Mouse (Mus musculus) kidney, adult 9 months (tissue): ENCODE data around the gene Tes.
A peak's percentile ranks its signal among the peaks of the same experiment; 100 is the strongest.

Experiments used
- DNase-seq: peaks from one replicate; pipeline ENCODE4 v3.0.0; 2022

Tes gene

GRCm38 (mm10) chr6:17079826-17080225 lies 14.9 kb downstream of the Tes start:
- no peak for DNase-seq

- no peak for DNase-seq
Observed at GRCm38 (mm10) chr6:17082238-17082637, 17.3 kb downstream of the Tes start.

DNA sequence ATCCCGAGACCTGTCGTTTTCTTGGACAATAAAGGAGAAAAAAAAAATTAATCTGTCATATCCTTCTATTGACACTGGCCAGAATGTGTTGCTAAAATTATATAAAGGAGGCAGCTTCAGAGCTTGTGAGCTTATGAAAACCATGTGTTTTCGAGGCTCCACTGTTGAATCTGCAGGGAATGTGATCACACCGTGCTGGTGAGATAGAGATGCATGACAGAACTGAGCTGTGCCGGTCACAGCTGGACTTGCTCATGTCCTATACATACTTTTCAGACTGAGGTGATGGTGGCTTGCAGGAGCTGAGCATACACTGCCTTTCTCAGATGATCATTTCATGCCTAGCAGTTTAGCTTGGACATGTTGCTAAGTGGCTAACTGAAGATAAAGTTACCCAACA lies 17.9 kb downstream of the Tes start:
- no peak for DNase-seq

GRCm38 (mm10) chr6:17087485-17087884 lies 22.5 kb downstream of the Tes start:
- peak; percentile 78 for DNase-seq

- DNase-seq: no peak
Observed at GRCm38 (mm10) chr6:17097301-17097700, 32.4 kb downstream of the Tes start.

DNA sequence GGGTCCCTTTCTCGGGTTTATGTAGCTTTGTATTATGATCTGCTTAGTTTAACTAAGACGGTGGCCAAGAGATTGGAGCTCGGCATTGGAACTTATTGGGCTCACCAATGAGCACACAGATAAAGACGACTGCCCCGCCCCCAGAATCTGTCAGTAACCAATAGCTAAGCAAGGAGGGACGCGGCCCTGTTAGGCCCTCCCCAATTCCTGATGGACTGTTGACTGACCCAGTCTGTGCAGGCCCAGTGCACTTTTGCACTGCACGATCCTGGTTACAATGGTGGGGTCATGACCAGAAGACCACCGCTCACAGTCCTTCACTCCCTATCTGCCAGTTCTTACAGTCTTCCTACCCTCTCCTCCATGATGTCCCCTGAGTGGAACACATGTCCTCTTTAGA lies 33.6 kb downstream of the Tes start:
- DNase-seq: no peak

GRCm38 (mm10) chr6:17099477-17100130 lies 34.7 kb downstream of the Tes start:
- DNase-seq: no peak

GRCm38 (mm10) chr6:17105714-17106113 lies 40.8 kb downstream of the Tes start:
- peak; percentile 63 for DNase-seq

DNA sequence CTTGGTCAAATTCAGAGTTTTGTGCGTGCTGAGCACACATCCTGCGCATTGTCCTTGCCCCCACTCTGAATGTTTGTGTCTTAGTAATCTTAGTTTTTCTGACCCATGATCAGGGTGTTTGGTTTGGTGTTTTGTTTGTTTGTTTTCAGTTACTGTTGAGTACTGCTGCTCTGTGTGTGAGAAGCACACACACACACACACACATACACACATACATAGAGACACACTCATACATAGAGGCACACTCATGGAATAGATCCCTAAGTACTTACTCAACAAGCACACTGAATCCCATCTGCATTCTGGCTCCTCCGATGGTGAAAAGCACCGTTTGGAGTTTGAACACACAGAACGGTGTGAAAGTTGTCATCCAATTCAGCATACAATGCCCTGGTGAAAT lies 41.5 kb downstream of the Tes start:
- DNase-seq: no peak

DNA sequence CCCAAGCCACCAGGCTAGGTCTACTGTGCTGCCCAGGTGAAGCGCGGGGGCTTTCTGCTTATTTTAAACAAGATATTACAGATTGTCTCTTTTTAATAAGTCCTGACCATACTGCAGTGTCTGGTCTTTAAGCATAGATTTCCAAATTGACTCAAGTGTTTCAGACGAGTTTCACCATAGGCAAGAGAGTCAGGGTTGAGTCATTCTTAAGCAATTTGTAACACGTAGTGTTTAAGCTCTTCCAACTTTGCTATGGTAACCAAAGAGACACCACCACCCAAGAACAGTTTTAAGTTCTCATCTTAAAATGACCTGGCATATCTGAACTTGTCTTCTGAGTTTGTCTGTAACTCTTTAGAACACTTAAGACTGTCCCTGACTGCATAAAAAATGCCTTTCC lies 44.3 kb downstream of the Tes start:
- no peak for DNase-seq

- DNase-seq: peak; percentile 60
Observed at GRCm38 (mm10) chr6:17110564-17111100, 45.7 kb downstream of the Tes start.

- DNase-seq: no peak
Observed at GRCm38 (mm10) chr6:17112081-17112480, 47.1 kb downstream of the Tes start.

DNA sequence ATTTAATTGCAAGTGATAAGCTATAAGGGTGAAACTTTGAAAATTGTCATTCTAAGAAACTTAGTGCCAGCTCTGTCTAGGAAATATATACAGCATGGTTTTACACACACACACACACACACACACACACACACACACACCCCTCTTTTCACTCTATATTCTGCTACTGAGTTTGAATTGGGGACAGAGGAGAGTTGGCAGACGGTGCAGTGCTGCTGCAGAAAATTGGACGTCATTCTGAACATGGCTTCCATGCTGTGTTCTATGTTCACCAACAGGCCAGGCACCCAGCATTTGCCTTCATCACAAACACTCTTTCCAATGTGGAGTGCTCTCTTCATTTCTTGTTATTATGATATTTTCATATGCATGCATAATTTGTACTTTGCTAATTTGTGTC lies 48.0 kb downstream of the Tes start:
- DNase-seq: no peak

DNA sequence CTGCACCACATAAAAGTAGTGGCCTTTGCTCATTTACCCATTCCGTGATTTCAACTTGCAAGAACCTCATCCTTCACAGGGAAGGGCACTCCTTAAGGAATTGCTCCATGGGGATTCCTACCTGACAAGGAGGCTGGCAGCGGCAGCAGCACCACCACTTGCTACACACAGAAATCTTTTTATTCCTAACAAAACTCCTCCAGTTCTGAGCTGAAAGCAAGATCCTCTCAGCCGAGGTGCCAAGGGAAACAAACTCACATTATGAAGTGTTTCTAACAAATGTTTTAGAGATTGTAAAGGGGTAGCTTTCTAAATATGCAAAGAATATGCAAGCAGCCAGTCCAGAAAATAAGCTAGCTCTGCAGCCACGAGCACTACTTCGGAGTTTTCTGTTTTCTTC lies 49.6 kb downstream of the Tes start:
- DNase-seq: no peak

GRCm38 (mm10) chr6:17115046-17115790 lies 50.3 kb downstream of the Tes start:
- DNase-seq: no peak

DNA sequence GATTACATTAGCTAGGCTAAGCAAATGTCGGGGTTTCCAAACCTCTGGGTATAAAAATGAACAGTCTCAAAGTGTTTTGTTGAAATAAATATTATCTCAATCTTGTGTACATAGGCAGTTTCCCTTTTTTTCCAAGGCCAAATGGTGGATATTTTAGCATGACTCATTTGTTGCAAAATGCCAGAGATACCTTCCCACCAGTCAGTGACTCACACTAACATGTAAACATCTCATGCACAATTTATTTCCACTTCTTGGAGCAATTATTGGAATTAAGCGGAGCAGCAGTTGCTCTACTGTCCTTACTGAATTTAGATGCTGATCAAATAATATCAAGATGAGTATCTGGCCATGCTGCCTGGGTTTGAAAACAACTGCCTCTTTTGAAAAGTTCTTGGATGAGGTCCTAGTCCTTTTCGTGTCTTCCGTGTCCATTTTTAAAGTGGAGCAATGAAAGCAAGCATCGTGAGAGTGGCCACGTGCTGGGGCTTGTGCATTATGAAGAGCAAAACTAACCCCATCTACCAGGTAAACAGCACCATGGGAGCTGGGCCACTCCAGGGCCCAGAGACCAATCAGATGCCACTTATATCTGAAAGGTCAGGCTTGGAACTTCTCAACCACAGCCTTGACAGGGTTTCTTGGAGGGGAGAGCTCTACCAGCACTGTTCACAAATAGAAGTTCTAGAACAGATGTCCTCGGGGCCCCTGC lies 54.7 kb downstream of the Tes start:
- no peak for DNase-seq

DNA sequence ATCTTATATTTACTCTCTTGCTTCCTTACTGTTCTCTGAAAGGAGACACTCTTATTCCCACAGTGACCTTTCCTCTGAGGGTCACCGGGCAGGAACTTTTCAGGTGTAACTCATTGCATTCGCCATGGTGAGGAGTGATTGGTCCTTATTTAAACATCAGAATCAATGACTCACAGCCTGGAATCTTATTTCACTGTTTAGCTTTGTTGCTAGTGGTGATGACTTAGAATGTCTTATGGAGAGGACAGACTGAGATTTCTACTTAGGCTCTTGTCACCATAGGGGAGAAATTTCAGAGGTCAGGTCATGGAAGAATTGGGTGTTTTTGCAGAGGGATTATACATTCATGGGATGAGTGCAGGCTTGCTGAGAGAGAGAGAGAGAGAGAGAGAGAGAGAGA lies 75.1 kb downstream of the Tes start:
- DNase-seq: no peak

DNA sequence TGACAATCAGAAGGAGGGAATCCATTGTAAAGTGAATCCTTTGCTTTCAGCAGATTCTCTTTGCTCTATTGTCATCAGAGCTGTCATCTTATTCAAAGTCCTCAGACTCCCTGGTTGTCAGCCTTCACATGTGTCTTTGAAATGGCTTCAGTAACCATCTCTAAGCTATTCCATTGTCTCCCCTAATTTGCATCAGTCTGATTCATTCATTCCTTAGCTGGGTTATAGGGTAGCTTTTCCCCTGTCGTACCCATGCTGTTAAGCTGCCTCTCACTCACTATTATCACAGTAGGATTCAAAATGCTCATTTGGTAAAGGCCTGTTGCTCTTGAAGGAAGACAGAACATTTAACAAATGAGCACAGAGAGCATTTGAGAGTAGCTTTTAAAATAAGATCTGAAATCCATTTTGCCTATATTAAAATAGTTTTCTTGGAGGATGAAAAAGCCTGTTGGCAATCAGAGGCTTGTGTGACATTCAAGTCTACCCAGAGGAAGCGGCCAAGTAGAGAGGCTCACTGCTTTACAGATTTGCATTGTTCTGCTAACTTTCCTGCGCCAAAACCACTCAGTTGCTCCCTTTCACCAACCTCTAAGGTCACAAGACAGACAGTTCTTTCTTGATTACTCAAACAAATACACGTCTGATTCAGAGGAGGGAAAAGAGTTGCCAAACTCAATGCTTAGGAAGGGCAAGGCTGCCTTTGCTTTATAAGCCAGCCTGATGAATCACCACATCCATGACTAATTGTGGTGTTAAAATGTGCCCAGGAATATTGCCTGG lies 77.8 kb downstream of the Tes start:
- no peak for DNase-seq

- DNase-seq: no peak
Observed at GRCm38 (mm10) chr6:17151071-17151715, 86.2 kb downstream of the Tes start.

GRCm38 (mm10) chr6:17152551-17152950 lies 87.6 kb downstream of the Tes start:
- no peak for DNase-seq
